Mouse (Mus musculus) skeletal muscle tissue, adult 2 months (tissue): ENCODE results near the gene Gabrr3.
"Not testable (repeated sequence)": the region's sequence is repeated elsewhere in the genome, so short reads cannot be mapped to it uniquely, and the experiment has no call there.

Experiments
- DNase-seq: peaks from one replicate; pipeline ENCODE4 v3.0.0-alpha.2; 2012; ENCODE audit warnings: low read depth, low spot score

The Gabrr3 gene

DNA sequence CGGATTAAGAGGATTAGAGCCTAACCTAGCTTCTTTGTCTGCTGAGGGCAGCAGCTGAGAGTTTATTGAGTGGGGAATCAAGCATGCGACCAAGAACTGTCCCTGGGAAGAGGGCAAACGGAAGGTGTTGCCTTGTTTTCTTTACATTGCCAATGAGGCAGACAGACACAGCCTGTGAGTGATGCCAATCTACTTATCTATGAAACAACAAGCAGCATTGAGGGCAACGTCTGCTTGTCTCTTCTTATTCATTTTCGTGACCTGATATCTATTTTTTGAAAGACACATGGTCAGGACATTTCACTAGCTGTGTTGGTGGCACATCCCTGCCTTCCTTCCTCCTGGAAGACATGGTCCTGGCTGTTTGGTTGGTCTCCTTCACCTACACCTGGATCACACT is at the start of gene Gabrr3:
Gene Gabrr3, plus strand, starts transcription at position 301 of the 400 bp plus-strand sequence.
- DNase-seq: no peak

DNA sequence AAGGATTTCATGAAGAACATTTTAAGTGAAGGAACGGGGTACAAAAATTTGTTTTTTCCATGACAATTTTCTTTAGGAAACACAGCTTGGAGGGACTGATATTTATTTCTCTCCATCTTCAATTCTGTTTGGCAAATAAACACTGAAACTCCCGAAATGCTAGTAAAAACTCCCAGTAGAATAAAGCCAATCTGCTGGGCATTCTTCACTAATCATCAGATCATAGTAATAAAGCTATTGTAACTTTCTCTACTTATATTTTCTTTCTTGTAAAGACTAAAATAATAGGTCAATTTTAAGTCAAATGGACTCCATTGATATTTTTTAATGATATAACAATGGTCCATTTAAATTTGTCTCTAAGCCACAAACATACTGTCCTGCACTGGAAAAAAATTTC is 43.2 kb upstream of the Gabrr3 start, which contains the start of gene Olfr209:
Gene Olfr209, minus strand, starts transcription at position 101 of the 400 bp plus-strand sequence.
- DNase-seq: no peak

DNA sequence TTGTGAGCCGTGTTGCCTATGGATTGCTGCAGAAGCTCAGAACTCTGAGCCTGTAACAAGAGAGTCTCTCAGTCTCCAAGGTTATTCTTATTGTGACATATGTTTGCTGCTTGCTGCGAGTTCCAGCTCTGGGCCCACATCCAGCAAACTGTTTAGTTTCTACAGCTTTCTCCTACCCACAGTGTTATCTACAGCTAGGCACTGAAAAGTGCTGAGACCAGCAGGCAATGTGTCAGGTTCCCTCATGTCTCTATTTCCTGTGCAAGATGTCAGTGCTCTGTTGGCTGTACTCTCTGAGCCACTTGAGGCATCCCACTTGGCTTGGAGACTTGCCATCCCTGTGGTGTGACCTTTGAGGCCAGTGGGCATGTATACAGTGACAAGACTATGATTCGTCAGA is 13.8 kb upstream of the Gabrr3 start:
- no peak for DNase-seq

- DNase-seq: no peak
Measured at GRCm38 (mm10) chr16:59401102-59401501, 6.0 kb upstream of the Gabrr3 start.

DNA sequence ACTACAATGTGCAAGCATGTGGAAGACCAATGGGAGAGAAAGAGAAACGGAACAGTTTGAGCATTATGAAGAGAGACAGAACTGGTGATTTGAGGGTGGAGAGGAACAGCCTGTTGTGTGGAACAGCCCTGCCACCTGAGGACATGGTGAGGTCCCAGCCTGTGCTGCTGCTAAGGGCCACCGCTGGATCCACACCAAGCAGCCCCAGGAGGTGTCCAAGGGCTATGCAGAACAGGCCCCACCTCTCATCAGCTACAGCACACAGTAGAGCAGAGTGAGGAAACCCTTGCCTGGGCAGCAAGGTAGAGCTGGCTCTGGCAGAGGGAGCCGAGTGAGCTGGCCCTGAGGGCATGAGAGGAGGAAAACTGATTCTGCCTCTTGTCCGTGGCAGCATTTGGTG is 5.1 kb upstream of the Gabrr3 start:
- DNase-seq: no peak

GRCm38 (mm10) chr16:59403684-59404083 is 3.4 kb upstream of the Gabrr3 start:
- DNase-seq: no peak

DNA sequence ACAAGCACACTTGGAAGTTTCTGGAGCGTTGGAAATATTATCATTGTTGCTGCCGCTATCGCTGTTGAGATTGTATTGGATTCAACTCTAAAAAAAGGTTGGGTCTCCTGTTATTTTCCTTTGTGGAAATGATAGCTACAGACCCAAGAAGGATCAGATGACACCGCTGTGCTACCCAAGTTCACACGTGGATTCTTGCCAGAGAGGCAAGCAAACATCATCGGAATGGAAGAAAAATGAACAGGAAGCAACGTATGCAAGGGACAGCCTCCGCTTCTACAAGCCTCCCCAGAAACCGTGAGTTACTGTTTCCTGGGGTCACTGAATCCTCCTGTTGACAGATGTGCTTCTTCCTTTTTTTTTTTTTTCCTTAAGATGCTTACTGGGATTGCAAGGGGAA is 2.3 kb upstream of the Gabrr3 start:
- no peak for DNase-seq

GRCm38 (mm10) chr16:59409341-59409748 is 2.2 kb downstream of the Gabrr3 start:
- no peak for DNase-seq

DNA sequence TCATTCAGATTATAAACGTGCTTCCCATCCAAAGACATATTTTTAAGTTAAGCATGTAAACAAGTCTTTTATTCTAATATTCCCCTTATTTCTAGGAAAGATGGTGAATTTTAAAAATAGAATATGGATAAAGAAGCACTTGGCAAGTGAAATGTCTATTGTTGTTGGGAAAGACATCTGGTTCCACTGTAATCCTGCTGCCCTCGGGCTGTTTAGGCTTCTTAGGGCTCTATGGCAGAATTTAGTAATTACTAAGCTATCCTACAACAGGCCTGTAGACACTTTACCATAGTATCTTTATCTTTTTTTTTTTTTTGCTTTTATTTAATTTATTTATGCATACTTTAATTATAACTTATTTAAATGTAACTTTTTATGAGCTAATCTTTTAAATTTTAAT is 2.7 kb downstream of the Gabrr3 start:
- no peak for DNase-seq

DNA sequence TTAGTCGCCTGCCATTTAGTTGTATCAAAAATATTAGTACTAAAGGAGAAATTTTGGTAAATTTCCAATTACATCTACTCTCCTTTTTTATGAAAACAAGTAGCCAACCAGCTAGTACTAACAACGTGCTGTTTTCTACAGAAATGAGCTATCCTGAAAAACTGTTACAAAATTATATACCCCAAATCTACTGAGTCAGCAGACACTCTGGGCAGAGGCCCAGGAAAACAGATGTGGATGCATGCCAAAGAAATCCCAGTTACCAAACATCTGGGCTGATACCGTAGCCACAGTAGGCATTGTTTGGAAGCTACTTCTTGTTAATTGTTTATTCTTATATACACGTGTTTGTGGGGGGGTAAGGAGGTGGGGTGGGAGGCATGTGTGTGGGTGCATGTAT is 6.3 kb downstream of the Gabrr3 start:
- DNase-seq: no peak

GRCm38 (mm10) chr16:59420237-59420866 is 13.2 kb downstream of the Gabrr3 start:
- no peak for DNase-seq

- DNase-seq: peak; percentile 52
Measured at GRCm38 (mm10) chr16:59420867-59421251, 13.7 kb downstream of the Gabrr3 start.

DNA sequence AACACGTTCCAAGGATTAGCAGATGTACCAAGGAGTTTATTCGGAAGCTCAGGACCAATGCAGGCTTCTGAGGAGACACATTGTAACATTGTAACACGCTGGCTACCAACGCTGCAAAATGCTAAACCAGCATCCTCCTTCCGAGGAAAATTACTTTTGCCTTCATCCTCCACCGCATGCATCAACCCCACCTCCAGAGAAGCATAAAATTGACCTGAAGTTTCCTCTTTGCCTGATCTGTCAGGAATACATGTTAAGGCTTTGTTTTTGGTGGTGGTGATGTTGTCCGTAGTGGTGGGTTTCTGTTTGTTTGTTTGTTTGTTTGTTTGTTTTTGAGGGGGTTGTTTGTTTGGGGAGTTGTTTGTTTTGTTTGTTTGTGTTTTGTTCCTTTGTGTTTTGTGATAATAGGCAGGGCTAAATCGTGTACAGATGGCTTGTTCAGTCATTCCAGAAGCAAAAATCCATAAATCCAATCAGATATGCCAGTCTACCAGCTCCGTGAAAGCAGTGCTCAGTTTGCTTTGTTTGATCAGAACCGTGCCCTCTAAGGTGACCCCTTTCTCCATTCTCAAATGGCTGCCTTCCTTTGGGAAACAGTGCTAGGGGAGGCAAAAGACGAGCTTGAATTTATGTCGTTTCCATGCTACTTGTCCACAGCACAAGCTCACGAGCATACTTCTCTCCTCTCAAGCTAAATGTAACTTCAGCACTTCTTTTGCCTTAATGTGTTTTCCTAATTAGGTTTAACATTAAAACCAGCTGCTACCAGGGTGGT is 14.6 kb downstream of the Gabrr3 start:
- no peak for DNase-seq

GRCm38 (mm10) chr16:59427960-59428359 is 20.8 kb downstream of the Gabrr3 start:
- DNase-seq: no peak

DNA sequence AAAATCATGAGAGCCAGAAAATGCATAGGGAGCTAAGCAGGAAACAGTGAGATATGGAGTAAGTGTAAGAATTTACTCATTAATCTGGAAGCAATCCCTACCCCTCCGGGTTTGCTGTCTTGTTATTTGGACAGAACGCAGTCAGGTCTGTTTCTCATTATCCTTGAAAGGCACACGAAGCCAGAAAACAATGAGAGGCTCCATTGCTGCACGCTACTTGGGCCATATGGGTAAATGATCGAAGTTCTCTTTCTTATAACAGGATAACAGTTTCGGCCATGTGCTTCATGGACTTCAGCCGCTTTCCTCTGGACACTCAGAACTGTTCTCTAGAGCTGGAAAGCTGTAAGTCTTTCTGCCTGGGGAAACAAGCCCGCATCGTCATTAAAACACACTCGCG is 26.0 kb downstream of the Gabrr3 start:
- no peak for DNase-seq

GRCm38 (mm10) chr16:59444880-59445559 is 37.9 kb downstream of the Gabrr3 start:
- DNase-seq: no peak

DNA sequence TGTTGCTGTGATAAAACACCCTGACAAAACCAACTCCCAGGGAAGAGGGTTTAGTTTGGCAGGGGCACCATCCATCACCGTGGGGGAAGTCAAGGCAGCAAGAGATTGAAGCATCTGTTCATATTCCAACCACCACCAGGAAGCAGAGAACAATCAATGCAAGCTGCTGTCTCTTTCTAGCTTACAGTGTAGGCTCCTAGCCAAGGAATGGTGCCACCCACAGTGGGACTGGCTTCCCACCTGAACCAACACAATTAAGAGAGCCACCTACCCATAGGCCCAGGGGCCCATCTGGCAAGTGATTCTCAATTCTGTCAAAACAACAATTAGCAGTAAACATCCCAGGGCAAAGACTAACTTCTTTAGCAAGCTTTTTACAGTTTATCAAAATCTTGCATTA is 41.0 kb downstream of the Gabrr3 start:
- DNase-seq: no peak

- no peak for DNase-seq
Measured at GRCm38 (mm10) chr16:59449092-59449491, 42.0 kb downstream of the Gabrr3 start.

DNA sequence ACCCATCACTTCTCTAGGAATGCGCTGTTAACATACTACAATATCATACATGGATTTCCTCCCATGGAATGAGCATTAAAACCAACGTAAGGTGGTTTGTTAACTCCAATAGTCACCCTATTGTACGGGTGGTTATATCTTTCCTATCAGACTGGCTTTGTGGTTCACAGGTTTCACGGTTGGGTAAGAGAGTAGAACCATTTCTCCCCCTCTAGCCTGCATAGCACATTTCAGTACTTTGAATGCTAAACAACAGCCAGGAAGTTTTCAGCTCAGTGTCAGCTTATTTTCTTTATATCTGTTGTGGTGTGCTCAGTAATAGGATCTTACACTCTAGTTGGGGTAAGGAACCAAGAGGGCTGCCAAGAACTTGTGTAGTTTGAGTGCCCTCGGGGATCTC is 44.7 kb downstream of the Gabrr3 start:
- no peak for DNase-seq

GRCm38 (mm10) chr16:59459259-59459861 is 52.2 kb downstream of the Gabrr3 start:
- not testable (repeated sequence) for DNase-seq

- DNase-seq: no peak
Measured at GRCm38 (mm10) chr16:59463567-59463966, 56.4 kb downstream of the Gabrr3 start.

GRCm38 (mm10) chr16:59463973-59464372 is 56.8 kb downstream of the Gabrr3 start:
- no peak for DNase-seq
